ENCODE assay signal across 8 mouse cellular contexts in the genomic region with DNA sequence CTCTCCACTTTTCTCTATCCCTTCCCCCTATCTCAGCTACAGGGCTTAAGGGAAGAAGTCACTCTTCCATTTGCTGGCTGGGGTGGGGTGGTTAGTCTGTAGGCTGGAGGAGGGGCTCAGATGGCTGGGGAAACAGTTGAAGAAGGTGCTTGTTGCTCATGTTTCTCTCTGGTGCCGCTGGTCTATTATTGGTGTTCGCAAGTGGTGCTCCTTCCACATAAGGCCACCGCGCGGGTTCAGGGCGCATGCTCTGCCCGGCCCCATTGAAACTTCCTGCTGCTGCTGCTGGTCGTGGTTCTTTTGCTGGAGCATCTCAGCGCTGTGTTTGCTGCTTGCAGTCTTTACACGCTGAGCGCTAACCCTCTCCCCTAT. TPM values are rescaled to one million over a fixed set of nuclear protein-coding genes. Genes with fewer than 3 reads are reported as not detected.
DNase-seq lines count a peak whose midpoint lies in the region; ATAC-seq lines count a peak whose summit lies in the region.

No protein-coding gene starts in this region.

- peaks cover 3% of the 10 kb centered on the region; the same call in 1 of the 2 replicates for H3K9me3 ChIP-seq in intestine, embryonic 16.5 days (ENCODE audit: control insufficient read depth, low read length)
- no peaks in the 10 kb centered on the region for H3K9me3 ChIP-seq in midbrain, embryonic 11.5 days (ENCODE audit: control insufficient read depth, low read length)

- peak overlapping the region; percentile 70 for H3K4me2 ChIP-seq in intestine, embryonic 16.5 days (ENCODE audit: low read depth, low read length)
- peak overlapping the region; percentile 56 for H3K4me2 ChIP-seq in midbrain, embryonic 11.5 days

- peak overlapping the region; percentile 100 for H3K9ac ChIP-seq in intestine, embryonic 16.5 days (ENCODE audit: low read depth, low read length)
- peak overlapping the region; percentile 98 for H3K9ac ChIP-seq in midbrain, embryonic 11.5 days (ENCODE audit: low read length)

- H3K27me3 ChIP-seq in intestine, embryonic 16.5 days (replicated peaks; ENCODE audit: control insufficient read depth, insufficient read depth, low read length): no peaks in the 10 kb centered on the region
- no peaks in the 10 kb centered on the region for H3K27me3 ChIP-seq in midbrain, embryonic 11.5 days (ENCODE audit: control insufficient read depth, insufficient read depth, low read length)

- peak overlapping the region; percentile 98 for H3K27ac ChIP-seq in intestine, embryonic 16.5 days (ENCODE audit: low read length)
- H3K27ac ChIP-seq in midbrain, embryonic 11.5 days (ENCODE audit: low read depth, low read length): peak overlapping the region; percentile 89

- H3K4me1 ChIP-seq in intestine, embryonic 16.5 days (ENCODE audit: control insufficient read depth, insufficient read depth, low read length): peaks cover 6% of the 10 kb centered on the region
- peaks cover 7% of the 10 kb centered on the region; the same call in 1 of the 2 replicates for H3K4me1 ChIP-seq in midbrain, embryonic 11.5 days (ENCODE audit: control insufficient read depth, insufficient read depth, low read length)

- H3K36me3 ChIP-seq in intestine, embryonic 16.5 days (ENCODE audit: control insufficient read depth, insufficient read depth, low read length): no peaks in the 10 kb centered on the region
- no peaks in the 10 kb centered on the region for H3K36me3 ChIP-seq in midbrain, embryonic 11.5 days (ENCODE audit: control insufficient read depth, insufficient read depth, low read length)

- ATAC-seq in intestine, embryonic 16.5 days: peak; percentile 52
- ATAC-seq in midbrain, embryonic 11.5 days (ENCODE audit: low FRiP score): peak; percentile 52

- intact Hi-C loops in left cerebral cortex, postnatal 36 days (cut with DNase I): no loop called here

- H3K4me3 ChIP-seq in intestine, embryonic 16.5 days (ENCODE audit: low read length): peak overlapping the region; percentile 100
- peak overlapping the region; percentile 89 for H3K4me3 ChIP-seq in midbrain, embryonic 11.5 days (ENCODE audit: low read depth, low read length)

- under 1% methylated on average over 11 of the region's 11 CpGs for WGBS in intestine, embryonic 16.5 days
- 2% methylated on average over 11 of the region's 11 CpGs for WGBS in midbrain, embryonic 11.5 days

- peak; percentile 91 for DNase-seq in embryo, embryonic 10 days (ENCODE audit: low spot score)
- DNase-seq in embryo, embryonic 9.5 days (ENCODE audit: extremely low spot score): no peak
- DNase-seq in embryo, embryonic 11.5 days (ENCODE audit: low read depth, low spot score): peak; percentile 67
- DNase-seq in gastrocnemius, postnatal 4 days (ENCODE audit: low spot score in 2 of 2): peak; percentile 61 to 80
- peak; percentile 82 for DNase-seq in left cerebral cortex, postnatal 36 days (ENCODE audit: low spot score in 2 of 2)
- no peak for DNase-seq in midbrain, embryonic 11.5 days (ENCODE audit: low spot score, missing footprints)
- peak; percentile 71 for DNase-seq in spleen, adult 12 weeks (ENCODE audit: low spot score)

RNA-seq across cellular contexts. Expression of gene Rsf1, which starts 1.1 kb away (rescaled TPM):
- total RNA-seq in gastrocnemius, postnatal 4 days (2021): 10 to 100 TPM; 24.0 to 26.1 TPM
- 11.9 and 16.0 TPM in 2 replicates for polyA plus RNA-seq in intestine, embryonic 16.5 days (2015; fragmentation: Nextera tagmentation; extraction: Ambion mirVana)
- 10 to 100 TPM; 40.6 to 50.6 TPM for total RNA-seq in left cerebral cortex, postnatal 36 days (2021)
- 25.5 and 27.4 TPM in 2 replicates for polyA plus RNA-seq in midbrain, embryonic 11.5 days (2014; fragmentation: Nextera tagmentation; extraction: Ambion mirVana)

RNA-seq across cellular contexts. Expression of gene Aamdc, which starts 1.5 kb away (rescaled TPM):
- total RNA-seq in gastrocnemius, postnatal 4 days (2021): 100 to 1,000 TPM in 1 of 2 experiments, 10 to 100 TPM in 1; 99.2 to 120 TPM
- 78.6 and 81.8 TPM in 2 replicates for polyA plus RNA-seq in intestine, embryonic 16.5 days (2015; fragmentation: Nextera tagmentation; extraction: Ambion mirVana)
- 10 to 100 TPM; 32.4 to 35.4 TPM for total RNA-seq in left cerebral cortex, postnatal 36 days (2021)
- polyA plus RNA-seq in midbrain, embryonic 11.5 days (2014; fragmentation: Nextera tagmentation; extraction: Ambion mirVana): 33.5 and 35.5 TPM in 2 replicates

Comparison
In these comparisons a context has a peak if more than half of its experiments do, and no peak if none do; other contexts are left out.
1. DNase-seq: peak in embryo, embryonic 10 days (single experiment), embryo, embryonic 11.5 days (single experiment), gastrocnemius, postnatal 4 days (2 of 2), left cerebral cortex, postnatal 36 days (2 of 2) and spleen, adult 12 weeks (single experiment); none in embryo, embryonic 9.5 days (single experiment) and midbrain, embryonic 11.5 days (single experiment).